Mouse (Mus musculus) myocyte (in vitro differentiated cells): ENCODE measurements around the gene Fcer1g. TPM values are rescaled to one million over a fixed set of nuclear protein-coding genes. Genes with fewer than 3 reads are reported as not detected.

Source experiments
- H3K27me3 ChIP-seq: one replicate; pipeline ENCODE4 v1.6.1; 2011; ENCODE audit not compliant: control insufficient read depth, insufficient read depth, insufficient read length
- H3K36me3 ChIP-seq: one replicate; pipeline ENCODE4 v1.6.1; 2011; ENCODE audit not compliant: control insufficient read depth, insufficient read depth
- H3K4me2 ChIP-seq: one replicate; pipeline ENCODE4 v1.6.1; 2011; ENCODE audit warnings: low read depth, control low read depth
- H3K4me3 ChIP-seq: one replicate; pipeline ENCODE4 v1.5.1; 2011; ENCODE audit warnings: mild to moderate bottlenecking, control low read depth, moderate library complexity
- H3K79me2 ChIP-seq: one replicate; pipeline ENCODE4 v1.6.1; 2011; ENCODE audit not compliant: control insufficient read depth, insufficient read depth
- H3ac ChIP-seq: one replicate; pipeline ENCODE4 v1.6.1; 2011; ENCODE audit not compliant: control insufficient read depth, insufficient read length
- CEBPB ChIP-seq: IDR thresholded peaks from 2 replicates; pipeline ENCODE4 v1.6.1; 2011; ENCODE audit warnings: mild to moderate bottlenecking, moderate library complexity; ENCODE audit not compliant: poor library complexity, insufficient read depth, severe bottlenecking
- E2F4 ChIP-seq: IDR thresholded peaks from one replicate; pipeline ENCODE4 v1.6.1; 2011; ENCODE audit warnings: mild to moderate bottlenecking, control low read depth, moderate library complexity; ENCODE audit not compliant: insufficient read depth
- MAX ChIP-seq: IDR thresholded peaks from one replicate; pipeline ENCODE4 v1.6.1; 2011; ENCODE audit warnings: low read depth, mild to moderate bottlenecking, control low read depth
- MYOD1 ChIP-seq, 3 experiments: IDR thresholded peaks; one replicate each; pipeline ENCODE4 v1.6.1; 2011; ENCODE audit warnings: control low read depth in 2 of 3, low read depth in 2 of 3, mild to moderate bottlenecking in 2 of 3, moderate library complexity in 1 of 3; ENCODE audit not compliant: insufficient read length in 2 of 3, control insufficient read depth in 1 of 3
- MYOG ChIP-seq, 3 experiments: IDR thresholded peaks; one replicate each; pipeline ENCODE4 v1.6.1; 2011; ENCODE audit warnings: control low read depth in 2 of 3, low read depth in 2 of 3, mild to moderate bottlenecking in 2 of 3; ENCODE audit not compliant: insufficient read length in 2 of 3, control insufficient read depth in 1 of 3, insufficient read depth in 1 of 3
- POLR2A ChIP-seq: IDR thresholded peaks from one replicate; pipeline ENCODE4 v1.6.1; 2011; ENCODE audit warnings: low read depth, mild to moderate bottlenecking, control low read depth, moderate library complexity; ENCODE audit not compliant: insufficient read length
- POLR2AphosphoS2 ChIP-seq: IDR thresholded peaks from one replicate; pipeline ENCODE4 v1.6.1; 2011; ENCODE audit warnings: low read depth, control low read depth; ENCODE audit not compliant: insufficient read length
- REST ChIP-seq: IDR thresholded peaks from one replicate; pipeline ENCODE4 v1.6.1; 2011; ENCODE audit warnings: mild to moderate bottlenecking, control low read depth, moderate library complexity; ENCODE audit not compliant: insufficient read depth, insufficient read length
- SRF ChIP-seq: IDR thresholded peaks from one replicate; pipeline ENCODE4 v1.6.1; 2011; ENCODE audit warnings: low read depth; ENCODE audit not compliant: control insufficient read depth, insufficient read length
- TCF12 ChIP-seq: IDR thresholded peaks from one replicate; pipeline ENCODE4 v1.6.1; 2011; ENCODE audit warnings: mild to moderate bottlenecking, control low read depth; ENCODE audit not compliant: poor library complexity, insufficient read depth, severe bottlenecking
- TCF3 ChIP-seq: IDR thresholded peaks from one replicate; pipeline ENCODE4 v1.6.1; 2011; ENCODE audit warnings: low read depth, control low read depth; ENCODE audit not compliant: insufficient read length
- USF1 ChIP-seq: IDR thresholded peaks from one replicate; pipeline ENCODE4 v1.6.1; 2011; ENCODE audit warnings: low read depth, mild to moderate bottlenecking, control low read depth, moderate library complexity
- polyA plus RNA-seq: library from polyadenylated mRNA; unstranded; fragments of >200 nt; fragmentation: generic; extraction: Trizol; gene quantifications from one replicate; pipeline ENCODE4 v1.2.1, GENCODE M21; 2012; ENCODE audit warnings: missing spikeins

The Fcer1g gene
- polyA plus RNA-seq, 1 experiment, result not detected

DNA sequence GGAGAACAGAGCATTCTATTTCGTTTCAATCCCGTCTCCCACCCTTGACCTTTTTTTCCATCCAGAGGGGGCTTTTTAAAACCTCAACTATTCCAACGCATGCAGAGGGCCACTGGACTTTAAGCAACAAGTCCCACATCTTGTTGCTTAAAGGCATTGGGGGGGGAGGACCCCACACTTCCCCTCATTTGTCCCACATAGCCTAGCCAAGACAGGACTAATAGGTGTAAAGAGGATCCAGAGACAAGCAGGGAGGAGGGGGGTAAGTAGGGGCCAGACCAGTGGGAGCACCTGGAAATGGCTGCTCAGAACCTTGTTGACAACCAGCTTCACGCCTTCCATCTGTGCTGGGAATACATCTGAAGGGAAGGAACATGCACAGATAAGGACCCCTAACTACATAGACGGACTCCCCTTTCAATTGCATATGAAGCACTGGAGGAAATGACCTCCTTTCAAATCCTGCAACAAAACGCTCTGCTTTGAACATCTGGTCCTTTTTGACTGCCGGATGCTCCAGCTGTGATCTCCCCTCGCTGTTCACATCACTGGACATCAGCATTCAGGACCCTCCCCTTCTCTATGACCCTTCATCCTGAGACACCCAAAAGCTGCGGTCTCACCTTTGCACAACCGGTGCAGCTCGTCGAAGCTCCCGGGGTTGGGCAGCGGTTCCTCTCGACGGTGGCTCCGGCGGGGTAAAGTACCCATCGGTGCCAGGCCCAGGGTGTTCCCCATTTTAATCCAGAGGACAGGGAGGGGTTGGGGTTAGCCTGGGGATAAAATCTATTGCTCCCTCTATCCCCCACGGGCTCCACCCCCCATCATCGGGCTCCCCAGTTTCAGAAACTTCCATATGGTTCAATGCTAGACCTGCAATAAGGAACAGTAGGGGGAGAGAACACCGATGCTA is 12.6 kb downstream of the Fcer1g start:
- no peak for TF ChIP-seq CEBPB
- no peak for TF ChIP-seq USF1
- TF ChIP-seq TCF3, result no peak
- TF ChIP-seq MYOG (IDR thresholded peaks at IDR 0.05; ENCODE audit: control insufficient read depth in 1 of 3, insufficient read depth in 1 of 3, insufficient read length in 2 of 3, low read depth in 2 of 3), result no peak
- TF ChIP-seq POLR2A, result no peak
- no peak for TF ChIP-seq SRF
- no peak for TF ChIP-seq E2F4
- no peak for TF ChIP-seq REST
- no peak for TF ChIP-seq MAX
- TF ChIP-seq TCF12, result no peak
- TF ChIP-seq POLR2AphosphoS2, result no peak
- TF ChIP-seq MYOD1 (IDR thresholded peaks at IDR 0.05; ENCODE audit: control insufficient read depth in 1 of 3, insufficient read length in 2 of 3, low read depth in 2 of 3), result no peak
- H3K4me2 ChIP-seq, result peak overlapping the region; percentile 97
- peaks cover 4% of the 10 kb centered on the region for H3K36me3 ChIP-seq
- no peak overlapping the region for H3ac ChIP-seq
- peak overlapping the region; percentile 70 for H3K4me3 ChIP-seq
- no peaks in the 10 kb centered on the region for H3K79me2 ChIP-seq
- H3K27me3 ChIP-seq, result no peaks in the 10 kb centered on the region

GRCm38 (mm10) chr1:171220871-171221270 is 13.3 kb downstream of the Fcer1g start:
- Histone ChIP-seq H3K36me3 (peaks cover 4% of the 10 kb centered on the region), H3K4me3 (peak overlapping the region; percentile 70), H3K27me3 (no peaks in the 10 kb centered on the region), H3K79me2 (no peaks in the 10 kb centered on the region), H3ac (no peak overlapping the region), H3K4me2 (peak overlapping the region; percentile 97)
- TF ChIP-seq MYOD1 (IDR thresholded peaks at IDR 0.05; ENCODE audit: control insufficient read depth in 1 of 3, insufficient read length in 2 of 3, low read depth in 2 of 3) (peak in 2 of 3 experiments; percentile 16 to 24), MYOG (IDR thresholded peaks at IDR 0.05; ENCODE audit: control insufficient read depth in 1 of 3, insufficient read depth in 1 of 3, insufficient read length in 2 of 3, low read depth in 2 of 3) (no peak), E2F4 (no peak), REST (no peak), USF1 (no peak)

GRCm38 (mm10) chr1:171216241-171216955 is 17.8 kb downstream of the Fcer1g start:
- Histone ChIP-seq H3K4me3 (no peak overlapping the region), H3K36me3 (peaks cover 4% of the 10 kb centered on the region), H3K79me2 (no peaks in the 10 kb centered on the region), H3K4me2 (no peak overlapping the region), H3K27me3 (no peaks in the 10 kb centered on the region), H3ac (no peak overlapping the region)
- no peak for TF ChIP-seq CEBPB
- TF ChIP-seq POLR2A, result no peak
- TF ChIP-seq TCF3, result no peak
- TF ChIP-seq MYOD1 (IDR thresholded peaks at IDR 0.05; ENCODE audit: control insufficient read depth in 1 of 3, insufficient read length in 2 of 3, low read depth in 2 of 3), result no peak
- TF ChIP-seq MAX, result no peak
- no peak for TF ChIP-seq MYOG (IDR thresholded peaks at IDR 0.05; ENCODE audit: control insufficient read depth in 1 of 3, insufficient read depth in 1 of 3, insufficient read length in 2 of 3, low read depth in 2 of 3)
- no peak for TF ChIP-seq USF1
- TF ChIP-seq POLR2AphosphoS2, result no peak
- no peak for TF ChIP-seq SRF
- TF ChIP-seq E2F4, result no peak
- no peak for TF ChIP-seq REST
- TF ChIP-seq TCF12, result no peak

DNA sequence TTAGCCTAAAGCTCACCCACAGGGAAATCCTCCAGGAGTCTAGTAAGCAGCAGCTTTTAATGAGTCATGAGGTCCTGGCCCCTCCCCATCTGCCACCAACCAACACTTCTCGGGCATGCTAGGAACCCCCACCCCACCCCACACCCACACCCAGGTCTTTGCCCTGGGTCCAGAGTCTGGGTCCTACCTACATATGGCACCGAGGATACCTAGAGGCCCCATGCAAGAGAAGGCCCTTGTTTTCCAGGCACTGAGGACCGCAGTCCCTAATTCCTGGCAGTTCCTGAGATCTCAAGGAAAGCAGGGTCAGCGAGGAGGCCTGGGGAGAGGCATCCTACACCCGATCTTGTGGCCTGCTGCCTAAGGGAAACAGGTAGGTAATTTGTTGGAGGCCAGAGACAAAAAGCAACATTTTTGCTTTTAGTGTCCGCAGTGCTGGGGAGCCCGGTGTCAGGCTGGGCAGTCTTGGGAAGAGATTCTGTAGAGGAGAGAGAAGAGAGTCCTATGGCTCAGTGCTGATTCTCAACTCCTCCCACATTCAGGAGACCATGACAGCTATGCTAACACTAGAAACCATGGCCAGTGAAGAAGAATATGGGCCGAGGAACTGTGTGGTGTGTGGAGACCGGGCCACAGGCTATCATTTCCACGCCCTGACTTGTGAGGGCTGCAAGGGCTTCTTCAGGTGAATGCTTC is 20.2 kb downstream of the Fcer1g start, which contains the start of gene Nr1i3:
Gene Nr1i3, plus strand, starts transcription at position 170 of the 696 bp plus-strand sequence.
- H3K4me2 ChIP-seq, result no peak within 1 kb of the TSS
- H3ac ChIP-seq, result no peak within 1 kb of the TSS
- H3K27me3 ChIP-seq, result no peaks in the 10 kb centered on the region
- no peak within 1 kb of the TSS for H3K4me3 ChIP-seq
- TF ChIP-seq TCF12 (no peak), E2F4 (no peak), MYOG (IDR thresholded peaks at IDR 0.05; ENCODE audit: control insufficient read depth in 1 of 3, insufficient read depth in 1 of 3, insufficient read length in 2 of 3, low read depth in 2 of 3) (no peak), USF1 (no peak), MYOD1 (IDR thresholded peaks at IDR 0.05; ENCODE audit: control insufficient read depth in 1 of 3, insufficient read length in 2 of 3, low read depth in 2 of 3) (no peak)
- no peaks in the 10 kb centered on the region for H3K79me2 ChIP-seq
- peaks cover 3% of the 10 kb centered on the region for H3K36me3 ChIP-seq
